Mouse (Mus musculus): ENCODE results near the gene Alox12. TPM values are rescaled to one million over a fixed set of nuclear protein-coding genes. Genes with fewer than 3 reads are reported as not detected.

Alox12 gene
- 0.87 and 1.2 TPM in 2 replicates for polyA plus RNA-seq (2012; rRNA removed; ENCODE audit: low replicate concordance)

DNA sequence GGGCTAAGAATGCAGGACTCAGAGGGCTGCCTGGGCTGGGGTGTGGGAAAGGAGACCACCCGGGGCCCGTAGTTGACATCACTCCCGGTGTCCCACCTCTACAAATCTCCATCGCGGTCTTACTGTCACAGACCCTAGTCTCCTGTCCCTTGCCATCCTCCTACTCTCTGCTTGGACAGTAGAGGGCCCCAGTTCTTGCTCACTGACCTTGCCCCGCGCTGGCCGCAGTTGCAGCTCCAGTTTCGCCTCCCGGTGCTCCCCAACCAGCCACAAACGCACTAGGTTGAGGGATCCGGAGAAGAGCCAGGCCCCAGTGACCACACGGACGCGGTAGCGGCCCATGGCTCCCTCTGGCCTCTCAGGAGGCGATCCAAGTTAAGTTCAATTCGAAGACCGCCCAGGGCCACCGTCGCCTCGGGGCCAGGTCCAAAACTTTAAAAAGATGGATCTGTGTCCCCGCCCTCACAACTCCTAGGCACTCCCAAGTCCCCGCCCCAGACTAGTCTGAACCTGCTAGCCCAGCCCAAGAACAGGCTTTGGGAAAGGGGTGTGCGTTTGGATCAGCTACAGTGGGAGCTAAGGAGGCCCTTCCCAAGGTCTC lies at the start of gene Alox12:
Gene Alox12, minus strand, starts transcription at position 423 of the 601 bp plus-strand sequence.

DNA sequence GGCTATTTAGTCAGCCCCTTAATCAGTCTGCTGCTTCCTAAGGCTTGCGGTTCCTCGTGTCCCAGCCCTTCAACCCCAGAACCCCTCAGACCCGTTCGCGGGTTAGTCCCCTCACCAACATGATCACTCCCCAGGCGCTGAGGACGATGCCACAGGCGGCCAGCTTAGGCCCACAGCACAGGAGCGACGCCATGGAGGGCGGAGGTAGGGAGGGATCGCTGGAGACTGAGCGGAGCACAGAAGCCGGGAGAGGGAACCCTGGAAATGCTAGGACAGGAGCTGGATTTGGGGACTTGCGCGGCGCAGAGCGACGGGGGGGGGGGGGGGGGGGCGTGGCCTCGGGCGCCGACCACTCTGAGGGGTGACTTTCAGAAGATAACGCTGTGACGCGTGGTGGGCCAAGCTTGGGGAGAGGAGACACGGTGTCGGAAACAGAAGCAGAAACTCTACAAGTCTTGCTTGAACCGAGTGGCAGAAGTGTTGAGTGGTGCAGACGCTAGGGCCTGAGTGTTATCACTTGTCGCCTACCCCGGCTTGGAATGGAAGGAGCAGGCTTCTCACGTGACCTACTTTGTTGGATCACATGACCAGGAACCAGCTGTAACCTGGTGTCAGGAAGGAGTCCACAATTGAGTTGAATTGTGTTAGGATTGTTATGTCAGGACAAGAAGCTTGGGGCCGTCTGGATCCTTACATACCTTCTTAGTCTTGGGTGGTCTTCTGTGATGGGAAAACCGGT lies 15.4 kb downstream of the Alox12 start, which contains the start of the genes Gm21988 and Rnasek:
Gene Gm21988, minus strand, starts transcription at position 290 of the 739 bp plus-strand sequence.
Gene Rnasek, minus strand, starts transcription at position 302 of the 739 bp plus-strand sequence.

DNA sequence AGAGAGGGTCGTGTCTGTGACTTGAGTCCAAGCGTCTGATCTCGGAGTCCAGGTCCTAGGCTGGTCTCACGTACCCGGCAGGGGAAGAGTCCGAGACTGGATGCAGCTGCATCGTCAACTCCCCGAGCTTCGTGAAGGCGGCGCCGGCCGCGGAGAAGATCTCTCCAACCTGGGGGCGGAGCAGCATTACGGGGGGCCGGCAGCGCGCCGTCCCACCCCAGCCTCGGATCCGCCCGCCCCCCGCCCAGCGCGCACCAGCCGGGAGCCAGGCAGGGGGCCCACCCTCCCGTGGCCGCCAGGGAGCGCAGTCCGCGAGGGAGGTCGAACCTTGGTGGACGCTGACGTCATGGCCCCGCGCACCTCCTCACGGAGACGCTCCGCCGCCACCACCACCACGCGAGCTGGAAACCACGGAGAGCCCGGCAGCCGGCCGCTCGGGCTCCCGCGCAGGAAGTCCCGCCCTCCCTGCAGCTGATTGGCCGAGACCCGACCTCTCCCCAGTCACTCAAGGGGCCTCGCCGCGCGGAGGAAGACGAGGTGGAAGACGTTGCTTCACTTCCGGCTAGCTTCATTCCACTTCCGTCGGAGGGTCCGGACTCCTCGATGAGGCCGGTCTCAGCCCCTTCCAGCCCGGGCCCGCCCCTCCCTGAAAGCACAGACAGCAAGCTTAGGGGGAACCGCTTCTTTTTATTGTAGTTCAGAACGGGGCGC lies 17.5 kb downstream of the Alox12 start, which contains the start of gene 0610010K14Rik:
Gene 0610010K14Rik, minus strand, starts transcription at position 458 of the 711 bp plus-strand sequence.

DNA sequence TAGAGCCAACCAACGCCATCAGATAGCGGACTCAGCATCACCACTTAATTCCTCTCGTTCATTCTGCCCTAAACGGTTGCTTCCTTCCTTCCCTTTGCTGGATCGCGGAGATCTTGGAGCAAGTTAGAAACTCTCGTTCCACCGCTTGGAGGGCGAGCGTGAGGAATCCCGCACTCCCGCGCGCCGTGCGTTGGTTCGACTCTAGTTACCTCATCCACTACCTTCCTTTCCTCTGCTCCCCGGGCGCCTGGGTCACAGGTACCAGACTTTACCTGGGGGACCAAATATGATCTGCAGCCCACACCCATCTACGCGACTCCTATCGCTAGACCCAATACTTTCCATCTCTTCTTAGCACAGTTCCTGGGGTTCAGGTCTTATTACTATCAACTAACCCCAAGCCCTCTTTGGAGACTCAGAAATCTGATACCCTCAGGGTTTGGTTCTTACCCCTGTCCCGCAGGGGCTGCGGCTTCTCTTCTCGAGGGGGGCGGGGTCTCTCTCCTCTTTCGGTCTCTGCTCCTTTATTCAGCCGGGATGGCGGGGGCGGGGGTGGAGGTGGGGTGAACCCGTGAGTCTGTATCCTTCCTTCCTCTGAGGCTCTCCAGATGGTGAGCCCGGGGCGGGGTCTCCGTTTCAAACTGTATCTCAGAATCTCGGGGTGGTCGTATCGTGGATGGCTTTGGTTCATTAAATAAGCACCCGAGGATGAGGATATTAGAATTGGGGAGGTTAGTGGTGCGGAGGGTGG lies 25.7 kb downstream of the Alox12 start, which contains the start of gene Bcl6b:
Gene Bcl6b, minus strand, starts transcription at position 539 of the 751 bp plus-strand sequence.

DNA sequence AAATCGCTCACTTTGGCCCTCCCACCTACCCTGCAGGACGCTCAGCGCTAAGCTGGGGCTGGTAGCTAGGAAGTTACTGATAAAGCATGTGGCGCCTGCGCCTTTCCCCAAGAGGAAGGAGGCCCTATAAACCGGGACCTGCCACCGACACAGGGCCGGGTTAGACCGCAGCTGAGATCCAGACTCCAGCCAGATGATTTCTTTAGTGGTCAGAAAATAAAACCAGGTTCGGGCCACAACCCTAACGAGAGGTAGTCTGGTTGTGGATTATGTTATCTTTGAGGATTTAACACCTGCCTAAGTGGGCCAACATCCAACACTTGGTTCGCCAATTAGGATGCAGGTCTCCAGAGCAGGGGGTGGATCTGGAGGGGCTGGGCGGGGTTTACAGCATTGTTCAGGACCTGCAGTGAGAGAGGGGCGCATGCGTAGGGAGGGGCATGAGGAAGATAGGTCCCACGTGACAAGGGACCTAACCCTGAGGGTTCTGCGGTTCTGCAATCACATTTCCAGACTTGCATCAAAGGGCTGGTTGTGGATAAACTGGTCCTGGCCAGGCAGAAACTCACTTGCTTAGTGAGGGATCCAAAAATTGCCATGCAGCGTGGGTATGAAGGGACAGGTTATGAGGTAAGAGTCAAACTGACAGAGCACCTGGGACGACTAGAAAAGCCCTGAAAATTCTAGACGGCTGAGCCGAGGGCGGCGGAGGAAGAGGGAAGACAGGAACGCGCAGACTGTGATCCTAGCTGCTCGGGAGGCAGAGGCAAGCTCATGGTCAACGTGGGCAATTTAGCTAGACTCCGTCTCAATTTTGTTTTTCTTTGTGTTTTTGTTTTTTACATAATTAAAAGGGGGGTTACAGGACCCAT lies 34.2 kb downstream of the Alox12 start, which contains the start of gene Slc16a13:
Gene Slc16a13, minus strand, starts transcription at position 334 of the 872 bp plus-strand sequence.

DNA sequence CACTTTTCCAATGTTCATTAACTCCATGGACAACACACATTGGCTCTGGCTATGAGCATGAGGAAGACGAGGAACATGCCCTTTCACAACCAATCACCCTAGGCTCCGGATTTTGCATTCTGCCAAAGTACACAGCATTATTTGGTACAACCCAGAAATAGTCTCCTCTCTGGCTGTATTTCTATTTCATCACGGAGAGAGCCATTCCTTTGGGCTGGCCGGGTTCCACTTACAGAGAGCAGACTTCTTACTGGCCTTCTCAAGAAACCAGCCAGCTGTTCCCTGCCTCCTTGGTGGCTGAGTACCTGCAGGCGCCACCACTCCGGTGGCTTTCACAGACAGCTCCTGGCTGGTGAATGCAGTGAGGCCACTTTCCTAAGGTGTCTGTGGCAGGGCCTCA lies 42.7 kb downstream of the Alox12 start, which contains the start of gene Slc16a11:
Gene Slc16a11, plus strand, starts transcription at position 330 of the 400 bp plus-strand sequence.

Other genes starting within 250 kb of the Alox12 start
- 124 and 125 TPM in 2 replicates for gene Acadvl, start 239.9 kb downstream of the Alox12 start, polyA plus RNA-seq (2012; rRNA removed; ENCODE audit: low replicate concordance)
- gene Dlg4, start 238.4 kb downstream of the Alox12 start, polyA plus RNA-seq (2012; rRNA removed; ENCODE audit: low replicate concordance) = 5.2 and 5.7 TPM in 2 replicates
- gene Asgr1, start 201.3 kb downstream of the Alox12 start, polyA plus RNA-seq (2012; rRNA removed; ENCODE audit: low replicate concordance) = 0.49 TPM in 1 of 2 replicates, not detected in the other
- 0.17 and 0.21 TPM in 2 replicates for gene Asgr2, start 162.7 kb downstream of the Alox12 start, polyA plus RNA-seq (2012; rRNA removed; ENCODE audit: low replicate concordance)
- 0.84 and 1.1 TPM in 2 replicates for gene Mgl2, start 125.0 kb downstream of the Alox12 start, polyA plus RNA-seq (2012; rRNA removed; ENCODE audit: low replicate concordance)
- gene Clec10a, start 99.2 kb downstream of the Alox12 start, polyA plus RNA-seq (2012; rRNA removed; ENCODE audit: low replicate concordance) = 0.66 and 0.88 TPM in 2 replicates
- 22.1 and 33.3 TPM in 2 replicates for gene Slc16a11, start 42.6 kb downstream of the Alox12 start, polyA plus RNA-seq (2012; rRNA removed; ENCODE audit: low replicate concordance)
- 5.7 and 10.5 TPM in 2 replicates for gene Slc16a13, start 34.3 kb downstream of the Alox12 start, polyA plus RNA-seq (2012; rRNA removed; ENCODE audit: low replicate concordance)
- 0.81 and 2.0 TPM in 2 replicates for gene Bcl6b, start 25.6 kb downstream of the Alox12 start, polyA plus RNA-seq (2012; rRNA removed; ENCODE audit: low replicate concordance)
- gene 0610010K14Rik, start 17.4 kb downstream of the Alox12 start, polyA plus RNA-seq (2012; rRNA removed; ENCODE audit: low replicate concordance) = 44.8 and 46.2 TPM in 2 replicates
- 3.7 and 6.3 TPM in 2 replicates for gene Gm21988, start 15.5 kb downstream of the Alox12 start, polyA plus RNA-seq (2012; rRNA removed; ENCODE audit: low replicate concordance)
- gene Rnasek, start 15.5 kb downstream of the Alox12 start, polyA plus RNA-seq (2012; rRNA removed; ENCODE audit: low replicate concordance) = 194 and 270 TPM in 2 replicates
- gene Alox12e, start 67.3 kb upstream of the Alox12 start, polyA plus RNA-seq (2012; rRNA removed; ENCODE audit: low replicate concordance) = 0.26 and 0.45 TPM in 2 replicates
- 5.2 and 6.4 TPM in 2 replicates for gene Alox15, start 96.7 kb upstream of the Alox12 start, polyA plus RNA-seq (2012; rRNA removed; ENCODE audit: low replicate concordance)
- gene Pelp1, start 154.7 kb upstream of the Alox12 start, polyA plus RNA-seq (2012; rRNA removed; ENCODE audit: low replicate concordance) = 10.6 and 16.6 TPM in 2 replicates
- gene Arrb2, start 177.3 kb upstream of the Alox12 start, polyA plus RNA-seq (2012; rRNA removed; ENCODE audit: low replicate concordance) = 15.9 and 26.1 TPM in 2 replicates
- 11.7 and 19.4 TPM in 2 replicates for gene Med11, start 196.6 kb upstream of the Alox12 start, polyA plus RNA-seq (2012; rRNA removed; ENCODE audit: low replicate concordance)
- 4.5 and 7.0 TPM in 2 replicates for gene Zmynd15, start 204.1 kb upstream of the Alox12 start, polyA plus RNA-seq (2012; rRNA removed; ENCODE audit: low replicate concordance)
- gene Cxcl16, start 204.6 kb upstream of the Alox12 start, polyA plus RNA-seq (2012; rRNA removed; ENCODE audit: low replicate concordance) = 19.4 and 41.0 TPM in 2 replicates
- gene Tm4sf5, start 249.9 kb upstream of the Alox12 start, polyA plus RNA-seq (2012; rRNA removed; ENCODE audit: low replicate concordance) = 330 and 792 TPM in 2 replicates

Measured in duodenum, adult 2 months (tissue).